Mouse (Mus musculus): ENCODE data around the gene Grm4. TPM values are rescaled to one million over a fixed set of nuclear protein-coding genes. Genes with fewer than 3 reads are reported as not detected.
A peak's percentile ranks its signal among the peaks of the same experiment; 100 is the strongest.

Grm4 gene
- polyA plus RNA-seq, 1 experiment from 2014 or later: 0.13 TPM

GRCm38 (mm10) chr17:27445364-27446075 lies 75.7 kb downstream of the Grm4 start:
- Histone ChIP-seq H3K9me3 (ENCODE audit: control insufficient read depth, low read length) (no peaks in the 10 kb centered on the region), H3K27me3 (ENCODE audit: control insufficient read depth, insufficient read depth, low read depth, low read length) (no peaks in the 10 kb centered on the region), H3K4me3 (ENCODE audit: low read length) (no peak overlapping the region), H3K27ac (ENCODE audit: low read length) (no peak overlapping the region), H3K4me1 (replicated peaks; ENCODE audit: control insufficient read depth, insufficient read depth, low read length) (no peaks in the 10 kb centered on the region), H3K4me2 (ENCODE audit: low read depth, low read length) (no peak overlapping the region), H3K9ac (ENCODE audit: low read length) (no peak overlapping the region), H3K36me3 (ENCODE audit: control insufficient read depth, insufficient read depth, low read length) (no peaks in the 10 kb centered on the region)
- no peak for ATAC-seq (ENCODE audit: low read depth)
- 33% methylated on average over 17 of the region's 17 CpGs for WGBS

- Histone ChIP-seq H3K4me3 (ENCODE audit: low read length) (no peak overlapping the region), H3K27ac (ENCODE audit: low read length) (no peak overlapping the region), H3K27me3 (ENCODE audit: control insufficient read depth, insufficient read depth, low read depth, low read length) (no peaks in the 10 kb centered on the region), H3K36me3 (ENCODE audit: control insufficient read depth, insufficient read depth, low read length) (no peaks in the 10 kb centered on the region), H3K4me1 (replicated peaks; ENCODE audit: control insufficient read depth, insufficient read depth, low read length) (no peaks in the 10 kb centered on the region), H3K9ac (ENCODE audit: low read length) (no peak overlapping the region), H3K9me3 (ENCODE audit: control insufficient read depth, low read length) (no peaks in the 10 kb centered on the region), H3K4me2 (ENCODE audit: low read depth, low read length) (no peak overlapping the region)
- WGBS: 57% methylated on average over 13 of the region's 13 CpGs
- ATAC-seq (ENCODE audit: low read depth): no peak
Observed at GRCm38 (mm10) chr17:27442538-27443113, 78.6 kb downstream of the Grm4 start.

- no peaks in the 10 kb centered on the region for H3K36me3 ChIP-seq (ENCODE audit: control insufficient read depth, insufficient read depth, low read length)
- no peak overlapping the region for H3K27ac ChIP-seq (ENCODE audit: low read length)
- H3K9ac ChIP-seq (ENCODE audit: low read length): no peak overlapping the region
- no peak overlapping the region for H3K4me3 ChIP-seq (ENCODE audit: low read length)
- H3K27me3 ChIP-seq (ENCODE audit: control insufficient read depth, insufficient read depth, low read depth, low read length): no peaks in the 10 kb centered on the region
- H3K4me2 ChIP-seq (ENCODE audit: low read depth, low read length): no peak overlapping the region
- H3K9me3 ChIP-seq (ENCODE audit: control insufficient read depth, low read length): no peaks in the 10 kb centered on the region
- no peaks in the 10 kb centered on the region for H3K4me1 ChIP-seq (replicated peaks; ENCODE audit: control insufficient read depth, insufficient read depth, low read length)
- WGBS: 29% methylated on average over 7 of the region's 7 CpGs
- no peak for ATAC-seq (ENCODE audit: low read depth)
Observed at GRCm38 (mm10) chr17:27441778-27442177, 79.4 kb downstream of the Grm4 start.

DNA sequence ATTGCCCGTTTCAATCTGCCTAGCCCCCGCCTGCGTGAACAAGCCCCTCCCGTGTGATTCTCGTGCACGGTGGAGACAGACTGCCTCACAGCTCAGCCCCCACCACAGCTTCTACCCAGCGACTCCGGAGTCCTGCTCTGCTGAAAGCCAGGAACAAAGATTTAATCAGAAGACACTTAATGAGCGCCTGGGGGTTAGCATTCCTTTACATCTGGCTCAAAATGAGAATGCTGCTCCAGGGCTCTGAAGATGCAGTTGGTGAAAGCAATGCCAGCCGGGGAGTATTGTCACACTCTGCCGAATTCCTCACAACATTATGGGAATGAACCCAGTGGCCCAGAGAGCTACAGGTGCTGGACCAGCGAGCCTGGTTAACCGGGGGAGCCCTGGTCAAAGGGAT lies 85.4 kb downstream of the Grm4 start:
- no peaks in the 10 kb centered on the region for H3K4me1 ChIP-seq (replicated peaks; ENCODE audit: control insufficient read depth, insufficient read depth, low read length)
- H3K4me2 ChIP-seq (ENCODE audit: low read depth, low read length): no peak overlapping the region
- ATAC-seq (ENCODE audit: low read depth): no peak
- H3K27me3 ChIP-seq (ENCODE audit: control insufficient read depth, insufficient read depth, low read depth, low read length): no peaks in the 10 kb centered on the region
- no peak overlapping the region for H3K4me3 ChIP-seq (ENCODE audit: low read length)
- WGBS: 33% methylated on average over 13 of the region's 13 CpGs
- no peak overlapping the region for H3K9ac ChIP-seq (ENCODE audit: low read length)
- H3K36me3 ChIP-seq (ENCODE audit: control insufficient read depth, insufficient read depth, low read length): no peaks in the 10 kb centered on the region
- H3K27ac ChIP-seq (ENCODE audit: low read length): no peak overlapping the region
- H3K9me3 ChIP-seq (ENCODE audit: control insufficient read depth, low read length): no peaks in the 10 kb centered on the region

DNA sequence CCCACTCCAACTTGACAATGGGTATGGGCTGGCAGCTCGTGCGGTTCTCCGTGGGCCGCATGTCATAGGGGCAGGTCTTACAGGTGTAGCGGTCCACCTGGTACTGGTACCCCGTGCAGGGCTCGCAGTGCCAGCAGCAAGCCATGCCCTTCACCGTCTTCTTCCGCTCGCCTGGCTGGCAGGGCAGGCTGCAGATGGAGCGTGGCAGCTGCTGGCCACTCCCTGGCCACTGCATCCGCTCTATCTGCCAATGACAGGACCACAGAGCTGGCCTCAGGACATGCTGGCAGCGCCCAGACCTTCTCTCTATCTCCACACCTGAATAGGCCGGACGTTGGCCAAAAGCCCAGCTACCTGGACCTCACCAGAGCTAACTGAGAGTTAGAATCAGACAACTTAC lies 86.0 kb downstream of the Grm4 start:
- 90% methylated on average over 15 of the region's 15 CpGs for WGBS
- no peak overlapping the region for H3K9ac ChIP-seq (ENCODE audit: low read length)
- H3K4me3 ChIP-seq (ENCODE audit: low read length): no peak overlapping the region
- no peak overlapping the region for H3K4me2 ChIP-seq (ENCODE audit: low read depth, low read length)
- ATAC-seq (ENCODE audit: low read depth): no peak
- no peaks in the 10 kb centered on the region for H3K27me3 ChIP-seq (ENCODE audit: control insufficient read depth, insufficient read depth, low read depth, low read length)
- H3K36me3 ChIP-seq (ENCODE audit: control insufficient read depth, insufficient read depth, low read length): no peaks in the 10 kb centered on the region
- H3K9me3 ChIP-seq (ENCODE audit: control insufficient read depth, low read length): no peaks in the 10 kb centered on the region
- H3K4me1 ChIP-seq (replicated peaks; ENCODE audit: control insufficient read depth, insufficient read depth, low read length): no peaks in the 10 kb centered on the region
- H3K27ac ChIP-seq (ENCODE audit: low read length): no peak overlapping the region

DNA sequence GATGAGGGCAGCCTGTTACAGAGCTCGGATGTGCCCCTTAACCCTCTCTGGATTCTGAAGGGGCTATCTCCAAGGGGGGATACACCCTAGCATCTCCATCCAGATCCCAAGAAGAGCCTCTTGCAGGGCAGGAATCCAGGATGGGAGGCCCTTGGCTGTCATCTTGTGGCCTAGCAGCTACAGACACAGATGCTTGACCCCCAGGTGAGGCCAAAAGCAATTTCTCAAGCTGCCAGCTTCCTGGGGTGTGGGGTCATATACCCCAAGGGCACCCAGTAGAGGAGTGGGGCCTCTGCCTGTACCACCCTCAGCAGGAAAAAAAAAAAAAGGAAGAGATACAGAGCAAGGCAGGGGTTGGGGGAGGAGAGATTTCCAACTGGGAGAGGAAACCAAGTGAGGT lies 87.1 kb downstream of the Grm4 start:
- no peak overlapping the region for H3K27ac ChIP-seq (ENCODE audit: low read length)
- H3K9me3 ChIP-seq (ENCODE audit: control insufficient read depth, low read length): peaks cover under 1% of the 10 kb centered on the region
- H3K9ac ChIP-seq (ENCODE audit: low read length): no peak overlapping the region
- ATAC-seq (ENCODE audit: low read depth): no peak
- H3K4me2 ChIP-seq (ENCODE audit: low read depth, low read length): no peak overlapping the region
- no peak overlapping the region for H3K4me3 ChIP-seq (ENCODE audit: low read length)
- H3K27me3 ChIP-seq (ENCODE audit: control insufficient read depth, insufficient read depth, low read depth, low read length): no peaks in the 10 kb centered on the region
- WGBS: 52% methylated on average over 1 of the region's 1 CpGs
- H3K4me1 ChIP-seq (replicated peaks; ENCODE audit: control insufficient read depth, insufficient read depth, low read length): no peaks in the 10 kb centered on the region
- H3K36me3 ChIP-seq (ENCODE audit: control insufficient read depth, insufficient read depth, low read length): no peaks in the 10 kb centered on the region

GRCm38 (mm10) chr17:27433179-27433680 lies 88.0 kb downstream of the Grm4 start:
- Histone ChIP-seq H3K9ac (ENCODE audit: low read length) (no peak overlapping the region), H3K36me3 (ENCODE audit: control insufficient read depth, insufficient read depth, low read length) (no peaks in the 10 kb centered on the region), H3K4me3 (ENCODE audit: low read length) (no peak overlapping the region), H3K27ac (ENCODE audit: low read length) (no peak overlapping the region), H3K27me3 (ENCODE audit: control insufficient read depth, insufficient read depth, low read depth, low read length) (no peaks in the 10 kb centered on the region), H3K9me3 (ENCODE audit: control insufficient read depth, low read length) (peaks cover 8% of the 10 kb centered on the region), H3K4me2 (ENCODE audit: low read depth, low read length) (no peak overlapping the region), H3K4me1 (replicated peaks; ENCODE audit: control insufficient read depth, insufficient read depth, low read length) (no peaks in the 10 kb centered on the region)
- 66% methylated on average over 3 of the region's 3 CpGs for WGBS
- ATAC-seq (ENCODE audit: low read depth): 0 out of 2 replicates have a peak, but pooled peaks have one; percentile 18

DNA sequence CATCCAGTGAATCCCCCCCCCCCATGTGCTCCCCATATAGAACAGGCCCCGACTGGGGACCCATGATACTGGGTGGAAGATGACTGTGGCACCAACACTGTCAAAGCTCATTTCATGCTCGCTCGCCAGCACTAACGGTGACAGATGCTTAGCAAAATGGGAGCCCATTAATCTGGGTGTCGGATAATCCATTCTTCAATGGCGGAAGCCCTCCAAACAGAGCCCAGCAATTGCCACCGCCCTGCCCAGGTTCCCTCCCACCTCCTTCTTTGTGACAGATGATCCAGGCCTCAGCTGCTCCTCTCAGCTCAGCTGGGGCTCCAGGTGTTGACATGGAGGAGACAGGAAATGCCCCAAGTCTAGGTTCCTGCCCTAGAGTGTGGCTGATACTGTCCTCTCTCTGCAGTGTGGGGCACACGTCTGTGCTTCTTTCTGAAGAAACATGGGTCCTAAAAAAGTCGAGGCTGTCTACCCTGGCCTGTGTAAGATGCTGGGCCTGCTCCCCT lies 89.0 kb downstream of the Grm4 start:
- no peak for ATAC-seq (ENCODE audit: low read depth)
- Histone ChIP-seq H3K4me3 (ENCODE audit: low read length) (no peak overlapping the region), H3K27me3 (ENCODE audit: control insufficient read depth, insufficient read depth, low read depth, low read length) (no peaks in the 10 kb centered on the region), H3K4me1 (replicated peaks; ENCODE audit: control insufficient read depth, insufficient read depth, low read length) (no peaks in the 10 kb centered on the region), H3K27ac (ENCODE audit: low read length) (no peak overlapping the region), H3K9me3 (ENCODE audit: control insufficient read depth, low read length) (peaks cover 14% of the 10 kb centered on the region), H3K36me3 (ENCODE audit: control insufficient read depth, insufficient read depth, low read length) (no peaks in the 10 kb centered on the region), H3K4me2 (ENCODE audit: low read depth, low read length) (no peak overlapping the region), H3K9ac (ENCODE audit: low read length) (no peak overlapping the region)
- WGBS: 52% methylated on average over 9 of the region's 9 CpGs

DNA sequence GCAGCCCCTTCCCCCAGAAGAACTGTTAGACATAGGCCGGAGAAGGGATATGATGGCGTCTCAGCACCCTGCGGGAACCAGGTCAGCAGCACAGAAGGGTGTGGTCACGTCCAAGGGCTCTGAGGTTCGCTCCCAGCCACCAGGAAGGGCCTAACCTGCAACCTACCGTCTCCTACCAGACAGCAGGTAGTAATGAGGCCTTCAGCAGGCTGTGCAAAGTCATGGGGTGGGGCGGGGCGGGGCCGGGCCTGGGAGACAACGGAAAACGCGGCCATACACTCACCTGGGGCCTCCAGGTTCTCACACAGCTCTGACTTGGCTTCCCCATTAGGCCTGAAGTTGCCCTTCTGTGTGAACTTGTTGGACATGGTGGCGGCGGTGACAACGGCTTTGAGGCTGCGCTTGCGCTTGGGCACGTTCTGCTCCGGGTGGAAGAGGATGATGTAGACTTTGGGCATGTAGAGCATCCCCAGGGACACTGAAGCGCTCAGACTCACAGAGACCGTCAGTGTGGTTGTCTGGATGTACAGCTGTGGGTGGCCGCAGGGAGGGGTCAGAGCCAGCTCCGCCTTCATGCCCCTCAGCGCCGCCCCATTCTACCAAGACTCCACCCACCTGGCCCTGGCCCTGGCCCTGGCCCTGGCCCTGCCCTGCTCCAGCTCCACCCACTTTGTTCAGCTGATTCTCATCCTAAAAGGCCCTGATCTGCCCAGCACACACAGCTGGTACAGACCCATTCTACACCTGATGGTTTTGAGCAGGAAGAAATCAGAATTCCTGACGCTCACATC lies 90.0 kb downstream of the Grm4 start:
- Histone ChIP-seq H3K36me3 (ENCODE audit: control insufficient read depth, insufficient read depth, low read length) (no peaks in the 10 kb centered on the region), H3K4me3 (ENCODE audit: low read length) (no peak overlapping the region), H3K4me2 (ENCODE audit: low read depth, low read length) (no peak overlapping the region), H3K4me1 (replicated peaks; ENCODE audit: control insufficient read depth, insufficient read depth, low read length) (no peaks in the 10 kb centered on the region), H3K9ac (ENCODE audit: low read length) (no peak overlapping the region), H3K9me3 (ENCODE audit: control insufficient read depth, low read length) (peaks cover 14% of the 10 kb centered on the region), H3K27ac (ENCODE audit: low read length) (no peak overlapping the region), H3K27me3 (ENCODE audit: control insufficient read depth, insufficient read depth, low read depth, low read length) (no peaks in the 10 kb centered on the region)
- no peak for ATAC-seq (ENCODE audit: low read depth)
- WGBS: 81% methylated on average over 26 of the region's 26 CpGs

Data from lung, embryonic 16.5 days (tissue).